Comparison of ENCODE assay signal across 9 mouse cellular contexts in genomic region chr10:128502341-128502740, GRCm38 (mm10). TPM values are rescaled to one million over a fixed set of nuclear protein-coding genes. Genes with fewer than 3 reads are reported as not detected.
A peak's percentile ranks its signal among the peaks of the same experiment; 100 is the strongest.
DNase-seq lines count a peak whose midpoint lies in the region; ATAC-seq and TF ChIP-seq lines count a peak whose summit lies in the region.
"Had no signal": no experiment of that assay in that cellular context is flagged by ENCODE, and none has a peak within 500 bp of the region (broad histone marks: within the 10 kb centered on the region; RNA-seq: fewer than 3 reads in every experiment).

No protein-coding gene starts in this region.

- DNase-seq in kidney, adult 11 months: peak; percentile 40
- no peak for DNase-seq in kidney, adult 18-20 months
- peak; percentile 67 for DNase-seq in adipocyte (ENCODE audit: low spot score)
- peak; percentile 65 to 70 for DNase-seq in adrenal gland, postnatal 36 days
- DNase-seq: right cerebral cortex, postnatal 4 days had no signal

- peaks cover 8% of the 10 kb centered on the region; the same call in 1 of the 2 replicates for H3K4me1 ChIP-seq in hindbrain, embryonic 12.5 days

- H3K9ac ChIP-seq in hindbrain, embryonic 12.5 days: no peak overlapping the region

- ATAC-seq in hindbrain, embryonic 12.5 days (ENCODE audit: low FRiP score): no peak
- no peak for ATAC-seq in erythroid progenitor cell, adult 5-6 weeks (replicated peaks; ENCODE audit: low FRiP score, poor library complexity, severe bottlenecking)

- no peaks in the 10 kb centered on the region for H3K79me2 ChIP-seq in myocyte (ENCODE audit: control insufficient read depth, insufficient read depth)

- H3K27me3 ChIP-seq in myocyte (ENCODE audit: control insufficient read depth, insufficient read depth, insufficient read length): no peaks in the 10 kb centered on the region
- no peaks in the 10 kb centered on the region for H3K27me3 ChIP-seq in hindbrain, embryonic 12.5 days

- H3ac ChIP-seq in myocyte (ENCODE audit: control insufficient read depth, insufficient read length): no peak overlapping the region

- H3K4me2 ChIP-seq in myocyte (ENCODE audit: low read depth): no peak overlapping the region
- H3K4me2 ChIP-seq in hindbrain, embryonic 12.5 days (replicated peaks): no peak overlapping the region

- H3K36me3 ChIP-seq in myocyte (ENCODE audit: control insufficient read depth, insufficient read depth): no peaks in the 10 kb centered on the region
- H3K36me3 ChIP-seq in hindbrain, embryonic 12.5 days: no peaks in the 10 kb centered on the region

- H3K4me3 ChIP-seq in myocyte: no peak overlapping the region
- H3K4me3 ChIP-seq in hindbrain, embryonic 12.5 days: no peak overlapping the region

- 78% methylated on average over 5 of the region's 5 CpGs for WGBS in hindbrain, embryonic 12.5 days

- no peak for TF ChIP-seq POLR2A in myocyte (IDR thresholded peaks at IDR 0.05; ENCODE audit: insufficient read length, low read depth)

- H3K27ac ChIP-seq in hindbrain, embryonic 12.5 days: no peak overlapping the region
- H3K27ac ChIP-seq: macrophage had no signal

- no peaks in the 10 kb centered on the region for H3K9me3 ChIP-seq in hindbrain, embryonic 12.5 days (replicated peaks)

TF ChIP-seq in myocyte, 11 proteins besides CTCF, POLR2A, EP300 and RAD21:
- TF ChIP-seq SRF (IDR thresholded peaks at IDR 0.05; ENCODE audit: control insufficient read depth, insufficient read length, low read depth): no peak
- TF ChIP-seq CEBPB (IDR thresholded peaks at IDR 0.05; ENCODE audit: insufficient read depth, poor library complexity, severe bottlenecking): peak; percentile 72
- TF ChIP-seq MYOG (IDR thresholded peaks at IDR 0.05; ENCODE audit: control insufficient read depth in 1 of 3, insufficient read depth in 1 of 3, insufficient read length in 2 of 3, low read depth in 2 of 3): no peak
- no peak for TF ChIP-seq TCF12 (IDR thresholded peaks at IDR 0.05; ENCODE audit: insufficient read depth, poor library complexity, severe bottlenecking)
- TF ChIP-seq USF1 (IDR thresholded peaks at IDR 0.05; ENCODE audit: low read depth): no peak
TF ChIP-seq in myocyte: peak in this region for 1.

RNA-seq across cellular contexts. Expression of gene Myl6b, which starts 3.9 kb away (rescaled TPM):
- 1 to 10 TPM; 5.6 to 6.1 TPM for total RNA-seq in adrenal gland, postnatal 36 days (2021)
- 734 TPM for polyA plus RNA-seq in myocyte (2012; fragmentation: generic; extraction: Trizol)
- 2.9 and 3.3 TPM in 2 replicates for polyA plus RNA-seq in hindbrain, embryonic 12.5 days (2016; fragmentation: Nextera tagmentation; extraction: Ambion mirVana)
- total RNA-seq in erythroid progenitor cell, adult 5-6 weeks (2015; ENCODE audit: low replicate concordance): 4.0 TPM in 1 of 2 replicates, not detected in the other
- 0.51 TPM in 1 of 2 replicates, not detected in the other for total RNA-seq in erythroid progenitor cell, adult 5-6 weeks (2017; ENCODE audit: low replicate concordance)

RNA-seq across cellular contexts. Expression of gene Myl6, which starts 8.4 kb away (rescaled TPM):
- 100 to 1,000 TPM; 812 to 946 TPM for total RNA-seq in adrenal gland, postnatal 36 days (2021)
- 2,234 TPM for polyA plus RNA-seq in myocyte (2012; fragmentation: generic; extraction: Trizol)
- polyA plus RNA-seq in hindbrain, embryonic 12.5 days (2016; fragmentation: Nextera tagmentation; extraction: Ambion mirVana): 836 and 860 TPM in 2 replicates
- 353 and 444 TPM in 2 replicates for total RNA-seq in erythroid progenitor cell, adult 5-6 weeks (2015; ENCODE audit: low replicate concordance)
- 506 and 519 TPM in 2 replicates for total RNA-seq in erythroid progenitor cell, adult 5-6 weeks (2017; ENCODE audit: low replicate concordance)

RNA-seq across cellular contexts. Expression of gene Esyt1, which starts 23.3 kb away (rescaled TPM):
- 10 to 100 TPM; 22.7 to 28.8 TPM for total RNA-seq in adrenal gland, postnatal 36 days (2021)
- 166 TPM for polyA plus RNA-seq in myocyte (2012; fragmentation: generic; extraction: Trizol)
- polyA plus RNA-seq in hindbrain, embryonic 12.5 days (2016; fragmentation: Nextera tagmentation; extraction: Ambion mirVana): 28.9 and 30.9 TPM in 2 replicates
- 23.4 and 27.2 TPM in 2 replicates for total RNA-seq in erythroid progenitor cell, adult 5-6 weeks (2015; ENCODE audit: low replicate concordance)
- 29.7 and 30.8 TPM in 2 replicates for total RNA-seq in erythroid progenitor cell, adult 5-6 weeks (2017; ENCODE audit: low replicate concordance)

RNA-seq across cellular contexts. Expression of gene Smarcc2, which starts 43.3 kb away (rescaled TPM):
- 100 to 1,000 TPM in 1 of 2 experiments, 10 to 100 TPM in 1; 97.5 to 104 TPM for total RNA-seq in adrenal gland, postnatal 36 days (2021)
- polyA plus RNA-seq in myocyte (2012; fragmentation: generic; extraction: Trizol): 52.5 TPM
- polyA plus RNA-seq in hindbrain, embryonic 12.5 days (2016; fragmentation: Nextera tagmentation; extraction: Ambion mirVana): 195 and 215 TPM in 2 replicates
- total RNA-seq in erythroid progenitor cell, adult 5-6 weeks (2015; ENCODE audit: low replicate concordance): 70.4 and 112 TPM in 2 replicates
- total RNA-seq in erythroid progenitor cell, adult 5-6 weeks (2017; ENCODE audit: low replicate concordance): 101 and 117 TPM in 2 replicates

RNA-seq across cellular contexts. Expression of gene Zc3h10, which starts 45.2 kb away (rescaled TPM):
- 10 to 100 TPM; 11.9 to 15.2 TPM for total RNA-seq in adrenal gland, postnatal 36 days (2021)
- 13.8 TPM for polyA plus RNA-seq in myocyte (2012; fragmentation: generic; extraction: Trizol)
- polyA plus RNA-seq in hindbrain, embryonic 12.5 days (2016; fragmentation: Nextera tagmentation; extraction: Ambion mirVana): 20.8 TPM in 2 replicates
- 0.72 and 2.9 TPM in 2 replicates for total RNA-seq in erythroid progenitor cell, adult 5-6 weeks (2015; ENCODE audit: low replicate concordance)
- total RNA-seq in erythroid progenitor cell, adult 5-6 weeks (2017; ENCODE audit: low replicate concordance): 5.9 and 6.4 TPM in 2 replicates
